Mouse (Mus musculus) left cerebral cortex, adult 18-20 months (tissue): ENCODE results near the gene Bpifb3. TPM values are rescaled to one million over a fixed set of nuclear protein-coding genes. Genes with fewer than 3 reads are reported as not detected.

ENCODE experiments used
- DNase-seq, 2 experiments: peaks; one replicate each; pipeline ENCODE4 v3.0.0; 2021 to 2022; ENCODE audit warnings: low spot score in 2 of 2, mixed read lengths in 1 of 2
- long read RNA-seq, 2 experiments: library from polyadenylated mRNA; stranded (forward); transcript quantifications; one replicate each; pipeline ENCODE4 v2.0.0; 2021
- total RNA-seq, 2 experiments: library from RNA; stranded (reverse); gene quantifications; 2 replicates each; pipeline ENCODE4 v1.2.3; 2021

Bpifb3 gene
- not detected for total RNA-seq
- long read RNA-seq, experiment 1: 0 reads
- long read RNA-seq, experiment 2: 0 reads

GRCm38 (mm10) chr2:153917930-153918329 lies at the start of gene Bpifb3:
TSS of gene Bpifb3 (plus strand) at chr2:153918230.
- DNase-seq: no peak

DNA sequence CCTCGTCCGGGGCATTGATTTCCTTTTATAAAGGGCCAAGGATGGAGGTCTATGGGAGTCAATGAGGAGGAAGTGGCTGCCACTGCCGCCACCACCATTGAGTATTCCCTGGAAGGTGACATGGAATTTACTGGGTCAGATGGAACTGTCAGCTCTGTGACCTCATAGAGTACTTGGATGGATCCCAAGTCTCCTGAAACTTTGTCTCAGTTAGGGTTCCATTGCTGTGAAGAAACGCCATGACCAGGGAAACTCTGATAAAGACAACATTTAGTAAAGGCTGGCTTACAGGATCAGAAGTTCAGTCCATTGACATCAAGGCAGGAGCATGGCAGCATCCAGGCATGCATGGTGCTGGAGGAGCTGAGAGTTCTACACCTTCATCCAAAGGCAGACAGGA lies 47.0 kb upstream of the Bpifb3 start, which contains the start of gene Sun5:
Gene Sun5 (minus strand): TSS at position 101 of the 400 bp plus-strand sequence.
- DNase-seq: no peak

DNA sequence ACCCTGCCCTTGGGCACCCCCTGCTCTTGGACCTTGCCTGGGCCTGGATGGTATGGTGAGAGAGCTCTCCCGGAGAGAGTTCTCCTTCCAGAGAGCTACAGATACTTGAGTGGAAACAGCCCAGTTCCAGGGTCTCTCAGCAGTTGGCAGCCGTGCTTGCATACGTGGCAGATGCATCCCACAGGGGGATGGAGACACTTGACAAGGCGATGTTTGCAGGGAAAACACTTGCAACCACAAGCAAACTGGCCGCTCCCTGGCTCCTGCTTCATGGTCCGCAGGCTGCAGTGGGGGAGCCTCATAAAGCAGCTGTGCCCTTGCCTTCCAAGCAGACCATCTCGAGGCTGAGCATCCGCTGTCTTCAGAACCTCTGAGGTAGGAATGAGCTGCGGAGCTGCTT lies 43.3 kb upstream of the Bpifb3 start, which contains the start of gene Bpifb2:
Gene Bpifb2 (plus strand): TSS at position 301 of the 400 bp plus-strand sequence.
- no peak for DNase-seq

DNA sequence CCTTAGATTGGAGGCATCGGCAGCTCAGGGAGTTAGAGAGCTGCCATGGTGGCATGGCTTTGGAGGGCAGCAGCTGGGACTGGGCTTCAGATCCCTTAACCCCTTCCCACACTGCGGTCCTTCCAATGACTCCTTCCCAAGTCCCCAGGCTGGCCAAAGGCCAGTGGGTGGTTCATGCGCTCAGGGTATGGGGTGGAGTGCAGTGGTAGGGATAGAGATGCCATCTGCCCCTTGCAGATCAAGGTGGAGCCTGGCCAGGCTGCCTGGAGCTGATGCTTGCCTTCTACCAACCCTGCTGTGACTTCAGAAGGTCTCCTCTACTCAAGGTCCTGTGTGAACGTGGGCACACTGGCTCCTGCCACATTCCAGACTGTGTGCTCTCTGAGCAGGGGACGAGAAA lies 18.9 kb upstream of the Bpifb3 start:
- DNase-seq: no peak

- no peak for DNase-seq
Measured at GRCm38 (mm10) chr2:153900088-153900487, 17.9 kb upstream of the Bpifb3 start, which contains the start of gene Bpifb6. TSS of gene Bpifb6 (plus strand) at chr2:153900388.

DNA sequence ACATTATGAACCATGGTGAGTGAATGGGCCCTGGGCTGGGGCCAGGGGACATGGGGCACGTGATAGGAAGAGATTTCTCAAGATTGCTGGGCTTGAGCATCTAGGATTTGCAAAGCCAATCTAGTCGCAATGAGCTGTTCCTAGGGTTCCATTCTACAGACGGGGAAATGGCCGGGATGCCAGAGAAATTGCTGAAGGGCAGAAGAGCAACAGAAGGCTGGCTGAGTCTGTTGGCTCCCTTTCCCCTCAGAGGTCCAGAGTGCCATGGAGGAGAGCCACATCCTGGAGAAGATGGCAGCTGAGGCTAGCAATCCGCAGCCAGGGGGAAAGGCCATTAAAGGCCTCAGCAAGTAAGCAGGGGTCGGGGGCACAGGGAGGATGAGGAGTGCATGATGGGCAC lies 15.3 kb upstream of the Bpifb3 start:
- DNase-seq: no peak

GRCm38 (mm10) chr2:153906626-153907025 lies 11.4 kb upstream of the Bpifb3 start:
- no peak for DNase-seq

GRCm38 (mm10) chr2:153914151-153914550 lies 3.9 kb upstream of the Bpifb3 start:
- DNase-seq: peak; percentile 5 to 20

DNA sequence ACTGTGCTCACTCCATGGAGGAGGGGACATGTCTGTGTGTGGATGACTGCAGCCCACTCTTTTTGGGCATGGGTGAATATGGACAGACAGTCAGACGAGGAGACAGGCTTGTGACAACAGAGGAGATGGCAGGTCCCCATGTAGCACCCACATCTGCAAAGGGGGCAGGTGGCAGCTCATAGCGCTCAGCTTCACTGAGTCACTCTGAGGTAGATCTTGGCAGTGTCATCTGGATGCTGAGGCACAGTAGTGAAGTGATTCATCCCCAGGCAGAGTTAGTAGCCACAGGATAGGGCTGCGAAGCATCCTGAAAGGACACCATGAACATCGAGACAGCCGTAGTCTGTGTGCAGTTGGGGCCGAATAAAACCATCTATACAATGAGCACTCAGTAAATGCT lies 3.2 kb downstream of the Bpifb3 start:
- DNase-seq: peak; percentile 22

- DNase-seq: peak; percentile 15 to 53
Measured at GRCm38 (mm10) chr2:153929871-153930413, 11.9 kb downstream of the Bpifb3 start.

DNA sequence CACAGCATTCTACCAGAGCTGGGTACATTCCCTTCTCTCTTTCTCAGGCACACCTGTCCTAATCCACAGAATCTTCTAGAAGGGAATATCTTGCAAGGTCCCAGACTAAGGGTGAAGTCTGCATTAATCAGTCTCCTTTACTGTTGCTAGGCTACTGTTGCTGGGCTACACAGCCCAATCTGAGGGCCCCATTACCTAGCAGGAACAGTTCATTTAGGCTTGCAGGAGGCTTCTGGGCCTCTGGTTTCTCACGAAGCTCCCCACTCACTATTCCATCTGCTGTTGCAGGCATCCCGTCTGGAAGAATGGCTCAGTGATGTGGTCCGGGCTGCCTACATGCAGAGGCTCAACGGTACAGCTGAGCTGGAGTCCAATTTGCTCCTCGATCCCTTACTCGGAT lies 13.1 kb downstream of the Bpifb3 start:
- no peak for DNase-seq

- no peak for DNase-seq
Measured at GRCm38 (mm10) chr2:153933311-153933710, 15.3 kb downstream of the Bpifb3 start.

GRCm38 (mm10) chr2:153935348-153935747 lies 17.3 kb downstream of the Bpifb3 start:
- no peak for DNase-seq

DNA sequence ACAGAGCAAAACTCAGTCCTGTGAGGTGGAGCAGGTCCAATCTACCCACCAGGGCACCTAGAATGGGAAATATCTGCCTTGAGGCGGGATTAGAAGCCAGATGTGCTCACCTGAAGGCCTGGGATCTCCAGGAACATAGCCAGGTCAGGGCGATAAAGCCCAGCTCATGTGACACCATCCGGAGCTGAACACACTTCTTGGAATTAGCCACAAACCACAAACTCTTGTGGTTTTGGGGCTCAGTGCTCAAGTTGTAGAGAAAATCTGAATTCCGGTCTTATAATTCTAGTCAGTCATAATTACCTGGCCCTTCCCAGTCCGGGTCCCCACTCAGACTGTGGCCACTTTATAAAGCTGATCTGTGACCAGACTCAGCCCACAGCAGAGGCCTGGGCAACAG lies 19.8 kb downstream of the Bpifb3 start, which contains the start of gene Bpifb4:
Gene Bpifb4 (plus strand): TSS at position 370 of the 400 bp plus-strand sequence.
- DNase-seq: no peak

- peak; percentile 56 to 70 for DNase-seq
Measured at GRCm38 (mm10) chr2:153943537-153943936, 25.5 kb downstream of the Bpifb3 start.

- DNase-seq: no peak
Measured at GRCm38 (mm10) chr2:153944567-153944966, 26.5 kb downstream of the Bpifb3 start.

DNA sequence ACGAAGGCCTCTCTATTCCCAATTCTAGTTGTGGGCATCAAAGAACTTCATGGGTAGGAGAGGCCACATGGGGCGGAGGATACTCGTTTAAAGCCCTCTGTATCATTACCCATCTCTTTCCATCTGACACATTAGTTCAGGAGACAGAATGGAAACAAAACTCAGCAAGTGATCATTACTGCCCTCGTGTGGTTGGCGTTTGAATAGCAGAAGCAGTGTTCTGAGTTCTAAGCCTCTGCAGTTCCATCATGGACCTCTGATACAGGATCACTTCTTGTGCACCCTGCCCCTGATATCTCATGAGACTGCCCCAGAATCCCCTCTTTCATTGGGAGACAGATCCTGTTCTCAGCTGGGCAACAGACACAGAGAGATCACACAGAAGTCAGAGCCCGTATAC lies 34.9 kb downstream of the Bpifb3 start:
- DNase-seq: peak; percentile 66 to 71

- no peak for DNase-seq
Measured at GRCm38 (mm10) chr2:153953836-153954235, 35.8 kb downstream of the Bpifb3 start.

DNA sequence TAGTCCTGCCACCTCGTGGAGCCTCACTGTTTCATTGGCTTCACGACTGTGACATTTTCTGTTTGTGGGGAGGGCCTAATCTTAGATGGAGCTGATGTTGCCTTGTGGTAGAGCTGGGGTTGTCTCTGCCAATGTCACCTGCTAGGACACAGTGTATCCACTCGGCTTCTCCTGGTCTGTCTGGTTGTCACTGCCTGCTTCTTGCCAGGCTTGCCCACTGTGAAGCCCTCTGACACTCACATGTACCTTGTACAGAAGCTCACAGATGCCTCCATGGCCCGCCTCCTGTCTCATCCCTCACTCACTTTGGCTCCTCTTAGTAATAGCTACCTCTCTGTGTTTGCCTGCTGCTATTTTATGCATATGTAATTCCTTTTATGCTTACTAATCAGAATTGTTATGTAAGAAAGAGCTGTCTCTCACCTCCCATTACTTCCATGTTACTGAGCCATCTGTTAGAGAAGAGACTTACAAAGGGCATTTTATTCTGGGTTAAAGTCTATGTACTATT lies 44.8 kb downstream of the Bpifb3 start:
- DNase-seq: peak in 1 of 2 experiments; percentile 36

DNA sequence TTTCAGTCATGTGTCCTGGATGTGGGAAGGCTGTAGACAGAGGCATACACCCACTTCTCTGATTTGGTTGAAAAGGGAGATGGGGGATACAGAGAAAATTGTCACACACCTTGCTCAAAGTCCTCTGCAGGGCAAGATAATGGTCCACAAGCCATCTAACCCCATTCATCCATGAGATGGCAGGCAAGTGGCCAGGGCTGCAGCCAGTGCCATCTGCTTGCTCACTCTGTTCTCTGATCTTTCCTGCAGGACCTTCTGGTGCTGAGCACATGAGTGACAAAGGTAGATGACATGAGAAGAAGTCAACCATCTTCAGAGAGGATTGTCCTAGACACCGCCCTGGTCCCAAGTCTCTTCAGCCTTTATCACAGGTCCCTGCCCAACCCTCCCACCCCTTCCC lies 45.3 kb downstream of the Bpifb3 start:
- peak in 1 of 2 experiments; percentile 9 for DNase-seq

- DNase-seq: no peak
Measured at GRCm38 (mm10) chr2:153970221-153970620, 52.2 kb downstream of the Bpifb3 start.

DNA sequence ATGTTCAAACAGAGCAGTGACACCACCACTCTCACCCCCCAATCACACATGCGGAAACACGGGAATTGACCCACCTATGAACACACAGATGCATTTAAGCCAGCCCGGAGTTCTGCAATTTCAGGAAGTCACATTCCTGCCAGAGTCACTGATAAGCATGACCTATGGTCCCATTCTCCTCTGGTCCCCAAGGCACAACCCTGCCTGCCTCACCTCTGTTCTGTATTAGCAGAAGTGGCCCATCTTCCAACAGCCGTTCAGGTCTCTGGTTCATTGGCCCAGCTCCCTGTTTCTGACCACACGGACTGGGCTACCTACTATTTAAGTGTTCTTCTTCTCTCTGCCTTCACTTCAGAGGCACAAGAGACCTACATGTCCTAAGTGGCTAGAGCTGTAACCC lies 56.6 kb downstream of the Bpifb3 start, which contains the start of gene Bpifa6:
Gene Bpifa6 (plus strand): TSS at position 364 of the 400 bp plus-strand sequence.
- no peak for DNase-seq
